Mouse (Mus musculus) adrenal gland, adult 8-10 months (tissue): Measurements from ENCODE around the gene Slc11a2. TPM values are rescaled to one million over a fixed set of nuclear protein-coding genes. Genes with fewer than 3 reads are reported as not detected.
"Not testable (repeated sequence)": the region's sequence is repeated elsewhere in the genome, so short reads cannot be mapped to it uniquely, and the experiment has no call there.

Source experiments
- DNase-seq: peaks from one replicate; pipeline ENCODE4 v3.0.0; 2022
- total RNA-seq, 4 experiments: library from RNA; stranded (reverse); gene quantifications; 2 replicates each; pipeline ENCODE4 v1.2.4; 2022

Gene Slc11a2
- total RNA-seq, 4 experiments from 2014 or later: 110 to 151 (median 127) TPM

DNA sequence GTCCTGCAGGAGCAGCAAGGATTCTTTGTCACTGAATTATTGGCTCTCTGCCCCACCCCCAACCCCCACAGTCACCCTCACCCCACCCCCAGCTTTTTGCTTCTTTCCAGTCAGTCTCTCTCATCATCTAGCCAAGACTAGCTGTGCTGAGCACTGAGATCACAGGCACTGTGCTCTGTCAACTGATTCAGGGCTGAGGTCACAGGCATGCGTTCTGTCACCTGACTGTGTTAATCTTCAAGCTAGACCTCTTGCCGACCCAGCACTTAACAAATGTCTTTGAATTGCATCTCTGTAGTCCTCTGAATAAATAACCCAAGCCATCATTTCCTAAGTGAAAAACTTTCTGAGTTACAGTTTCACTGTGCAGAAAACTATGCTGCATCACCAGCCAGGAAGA is 75.4 kb downstream of the Slc11a2 start:
- no peak for DNase-seq

DNA sequence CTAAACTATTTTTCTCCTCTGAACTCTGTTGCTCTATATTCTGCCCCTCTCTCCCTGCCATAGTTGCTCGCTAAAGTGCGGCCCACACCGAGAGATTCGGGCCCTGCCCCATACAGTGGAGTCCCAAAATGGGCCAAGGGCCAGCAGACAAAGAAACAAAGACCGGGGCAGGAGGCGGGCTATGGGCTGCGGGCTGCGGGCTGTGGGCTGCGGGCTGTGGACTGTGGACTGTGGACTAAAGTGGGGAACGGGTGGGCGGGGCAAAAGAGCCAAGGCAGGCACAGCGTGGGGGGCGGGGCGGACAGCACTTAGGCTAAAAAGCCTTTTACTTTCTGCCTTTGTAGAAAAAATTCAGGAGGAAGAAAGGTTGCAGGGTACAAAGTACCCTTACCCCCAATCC is 78.1 kb downstream of the Slc11a2 start:
- DNase-seq: no peak

DNA sequence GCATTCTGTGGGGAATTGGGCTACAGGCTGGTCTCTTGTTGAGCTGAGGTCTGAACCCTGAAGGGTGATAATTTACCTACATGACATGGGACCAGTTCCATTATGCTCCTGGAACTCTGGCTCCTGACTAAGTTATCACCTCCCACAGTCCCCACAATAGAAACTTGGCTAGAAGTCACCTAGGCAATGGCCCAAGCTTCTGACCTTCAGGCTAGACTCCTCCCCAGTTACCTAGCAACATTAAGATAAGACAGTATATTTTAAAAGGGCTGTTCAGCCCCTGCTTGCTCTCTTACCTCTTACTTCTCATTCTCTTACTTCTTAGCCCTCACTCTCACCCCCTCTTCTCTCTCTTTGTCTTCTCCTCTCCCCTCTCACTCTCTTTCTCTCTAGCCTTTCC is 79.4 kb downstream of the Slc11a2 start:
- no peak for DNase-seq

DNA sequence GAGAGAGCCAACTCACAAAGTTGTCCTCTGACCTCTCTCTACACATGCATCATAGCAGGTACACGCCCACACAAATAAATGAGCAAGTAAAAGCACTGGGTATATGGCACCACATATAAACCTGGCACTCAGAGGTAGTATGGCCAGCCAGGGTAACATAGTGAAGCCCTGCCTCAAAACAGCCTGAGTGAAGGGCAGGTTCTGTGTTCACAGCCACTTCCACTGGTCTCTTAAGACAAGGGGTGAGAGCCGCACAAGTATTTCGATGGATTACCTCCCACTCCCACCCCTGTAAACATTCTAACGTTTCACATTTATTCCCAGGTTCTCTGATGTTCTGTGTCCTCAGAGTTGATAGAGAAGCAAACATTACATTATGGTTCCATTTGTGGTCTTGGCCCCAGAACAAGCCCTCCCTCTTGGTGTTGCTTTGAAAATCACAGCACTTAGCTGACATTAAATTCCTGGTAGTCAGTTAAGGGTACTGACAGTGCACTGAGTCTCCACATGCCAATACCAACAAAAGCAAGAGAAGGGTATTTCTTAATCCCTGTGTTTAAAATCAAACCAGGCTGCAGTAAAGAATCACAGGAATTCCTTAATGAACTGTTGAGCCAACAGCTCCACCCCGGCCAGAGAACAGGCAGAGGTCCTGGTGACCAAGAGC is 83.4 kb downstream of the Slc11a2 start:
- DNase-seq: not testable (repeated sequence)

Other genes with a start within 250 kb of the Slc11a2 start
- 10 to 100 TPM; 61.9 to 72.1 (median 66.3) TPM for gene Atf1, start 197.3 kb downstream of the Slc11a2 start, total RNA-seq
- not detected for gene Tmprss12, start 144.2 kb downstream of the Slc11a2 start, total RNA-seq
- 100 to 1,000 TPM in 3 of 4 experiments, 10 to 100 TPM in 1; 80.4 to 134 (median 120) TPM for gene Mettl7a1, start 120.9 kb downstream of the Slc11a2 start, total RNA-seq
- under 1 TPM in 2 of 4 experiments, not detected in 2; 0.27 to 0.31 TPM for gene Mettl7a3, start 90.1 kb downstream of the Slc11a2 start, total RNA-seq
- gene Methig1, start 71.9 kb downstream of the Slc11a2 start, total RNA-seq: under 1 TPM; 0.41 to 0.98 (median 0.71) TPM
- 1 to 10 TPM; 1.5 to 3.3 (median 2.5) TPM for gene Mettl7a2, start 71.9 kb downstream of the Slc11a2 start, total RNA-seq
- 1 to 10 TPM in 2 of 4 experiments, not detected in 2; 1.0 to 1.7 TPM for gene Higd1c, start 60.5 kb downstream of the Slc11a2 start, total RNA-seq
- under 1 TPM; 0.09 to 0.28 (median 0.26) TPM for gene Gm5475, start 2.9 kb downstream of the Slc11a2 start, total RNA-seq
- 100 to 1,000 TPM in 3 of 4 experiments, 10 to 100 TPM in 1; 77.8 to 122 (median 108) TPM for gene Letmd1, start 44.0 kb upstream of the Slc11a2 start, total RNA-seq
- 1 to 10 TPM; 5.7 to 8.5 (median 6.7) TPM for gene Csrnp2, start 70.4 kb upstream of the Slc11a2 start, total RNA-seq
- 10 to 100 TPM; 25.6 to 38.0 (median 30.8) TPM for gene Tfcp2, start 126.9 kb upstream of the Slc11a2 start, total RNA-seq
- 10 to 100 TPM; 17.1 to 33.5 (median 23.8) TPM for gene Pou6f1, start 174.9 kb upstream of the Slc11a2 start, total RNA-seq
- gene Dazap2, start 190.3 kb upstream of the Slc11a2 start, total RNA-seq: 100 to 1,000 TPM; 235 to 259 (median 252) TPM
- gene Smagp, start 211.9 kb upstream of the Slc11a2 start, total RNA-seq: 10 to 100 TPM; 42.7 to 64.0 (median 55.6) TPM
- 1 to 10 TPM; 2.5 to 7.0 (median 3.8) TPM for gene Bin2, start 244.5 kb upstream of the Slc11a2 start, total RNA-seq